Mouse (Mus musculus) neural tube, embryonic 11.5 days (tissue): Measurements from ENCODE around the gene Ece1. TPM values are rescaled to one million over a fixed set of nuclear protein-coding genes. Genes with fewer than 3 reads are reported as not detected.

Experiments used
- ATAC-seq: fragments of 200-750 bp; cut with Nextera tagmentation; 2 replicates; pipeline ENCODE4 v1.8.0; 2017; ENCODE audit warnings: moderate number of reproducible peaks, mild to moderate bottlenecking, moderate TSS enrichment, moderate library complexity; ENCODE audit not compliant: insufficient read depth, low FRiP score, low TSS enrichment
- DNase-seq: peaks from one replicate; pipeline ENCODE4 v3.0.0-alpha.2; 2015; ENCODE audit warnings: low spot score
- H3K27ac ChIP-seq: fragments of 300-500 bp; sonication (generic); 2 replicates; pipeline ENCODE4 v1.5.1; 2014; ENCODE audit warnings: low read depth, mild to moderate bottlenecking, low read length
- H3K27me3 ChIP-seq: fragments of 300-500 bp; sonication (generic); 2 replicates; pipeline ENCODE4 v1.6.1; 2014; ENCODE audit warnings: mild to moderate bottlenecking, low read length, mixed read lengths; ENCODE audit not compliant: control insufficient read depth, insufficient read depth
- H3K36me3 ChIP-seq: fragments of 300-500 bp; sonication (generic); 2 replicates; pipeline ENCODE4 v1.6.1; 2014; ENCODE audit warnings: mild to moderate bottlenecking, low read length, moderate library complexity, mixed read lengths; ENCODE audit not compliant: control insufficient read depth, insufficient read depth
- H3K4me1 ChIP-seq: fragments of 300-500 bp; sonication (generic); 2 replicates; pipeline ENCODE4 v1.6.1; 2014; ENCODE audit warnings: low read length, mixed read lengths; ENCODE audit not compliant: control insufficient read depth, insufficient read depth
- H3K4me2 ChIP-seq: fragments of 300-500 bp; sonication (generic); 2 replicates; pipeline ENCODE4 v1.6.1; 2014; ENCODE audit warnings: low read depth, mild to moderate bottlenecking, moderate library complexity
- H3K4me3 ChIP-seq: fragments of 300-500 bp; sonication (generic); 2 replicates; pipeline ENCODE4 v1.5.1; 2014; ENCODE audit warnings: low read depth, low read length
- H3K9ac ChIP-seq: fragments of 300-500 bp; sonication (generic); 2 replicates; pipeline ENCODE4 v1.6.1; 2014; ENCODE audit warnings: mild to moderate bottlenecking, low read length
- H3K9me3 ChIP-seq: fragments of 300-500 bp; sonication (generic); 2 replicates; pipeline ENCODE4 v1.6.1; 2016; ENCODE audit warnings: low read length; ENCODE audit not compliant: control insufficient read depth
- WGBS: fragments of 180-500 bp; shearing (Covaris S2); extraction: QIAGEN DNeasy Blood & Tissue Kit; methylation state at CpG from one replicate; pipeline ENCODE4 v1.1.7; 2014; 5-methylcytosine and 5-hydroxymethylcytosine counted together
- polyA plus RNA-seq: library from polyadenylated mRNA; unstranded; fragments of >200 nt; fragmentation: Nextera tagmentation; extraction: Ambion mirVana; gene quantifications from 2 replicates; pipeline ENCODE4 v1.2.1, GENCODE M21; 2014

The Ece1 gene
- polyA plus RNA-seq, 1 experiment from 2014 or later: 39.8 TPM

DNA sequence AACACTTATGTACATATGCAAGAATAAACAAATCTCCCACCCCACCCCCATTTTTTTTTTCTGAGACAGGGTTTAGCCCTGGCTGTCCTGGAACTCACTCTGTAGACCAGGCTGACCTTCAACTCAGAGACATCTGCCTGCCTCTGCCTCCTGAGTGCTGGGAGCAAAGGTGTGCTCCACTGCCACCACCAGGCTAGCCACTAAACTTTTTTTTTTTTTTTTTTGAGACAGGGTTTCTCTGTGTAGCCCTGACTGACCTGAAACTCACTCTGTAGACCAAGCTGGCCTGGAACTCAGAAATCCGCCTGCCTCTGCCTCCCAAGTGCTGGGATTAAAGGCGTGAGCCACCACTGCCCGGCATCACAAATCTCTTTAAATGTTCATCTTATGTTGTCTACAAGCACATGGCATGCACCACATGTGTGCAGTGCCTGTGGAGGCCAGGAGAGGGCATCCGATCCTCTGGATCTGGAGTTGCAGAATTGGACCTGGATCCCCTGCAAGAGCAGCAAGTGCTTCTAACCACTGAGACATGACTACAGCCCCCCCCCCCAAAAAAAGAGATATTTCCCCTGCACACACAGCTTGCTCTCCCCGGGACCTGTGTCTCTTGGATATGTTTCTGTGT, 48.5 kb downstream of the Ece1 start:
- Histone ChIP-seq H3K9me3 (no peaks in the 10 kb centered on the region), H3K36me3 (no peaks in the 10 kb centered on the region), H3K27me3 (no peaks in the 10 kb centered on the region), H3K9ac (no peak overlapping the region), H3K4me1 (peaks cover 9% of the 10 kb centered on the region), H3K27ac (no peak overlapping the region), H3K4me3 (no peak overlapping the region), H3K4me2 (no peak overlapping the region)
- 87% methylated on average over 5 of the region's 5 CpGs for WGBS
- DNase-seq (no peak), ATAC-seq (no peak)

DNA sequence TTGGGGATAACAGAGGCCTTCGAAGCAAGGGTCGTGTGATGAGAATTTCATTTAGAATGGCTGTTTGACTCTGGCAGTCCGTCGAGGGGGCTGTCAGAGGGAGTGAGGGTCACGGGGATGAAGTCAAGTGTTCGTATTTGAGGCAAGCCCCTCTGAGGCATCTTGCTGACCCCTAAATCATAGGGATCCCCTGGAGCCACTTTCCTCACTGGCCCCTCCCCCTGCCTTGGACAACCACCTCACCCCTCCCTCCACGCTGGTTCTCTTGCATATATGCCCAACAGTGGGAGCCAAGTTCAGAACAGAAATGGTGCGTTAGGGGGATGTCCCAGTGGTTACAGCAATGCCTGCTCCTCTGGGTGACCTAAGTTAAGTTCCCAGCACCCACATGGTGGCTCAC, 49.6 kb downstream of the Ece1 start:
- Histone ChIP-seq H3K9ac (no peak overlapping the region), H3K9me3 (no peaks in the 10 kb centered on the region), H3K27ac (no peak overlapping the region), H3K4me3 (no peak overlapping the region), H3K27me3 (no peaks in the 10 kb centered on the region), H3K4me2 (no peak overlapping the region), H3K36me3 (no peaks in the 10 kb centered on the region), H3K4me1 (peaks cover 9% of the 10 kb centered on the region)
- ATAC-seq: no peak
- no peak for DNase-seq
- whole genome bisulfite sequencing: 83% methylated on average over 8 of the region's 8 CpGs

DNA sequence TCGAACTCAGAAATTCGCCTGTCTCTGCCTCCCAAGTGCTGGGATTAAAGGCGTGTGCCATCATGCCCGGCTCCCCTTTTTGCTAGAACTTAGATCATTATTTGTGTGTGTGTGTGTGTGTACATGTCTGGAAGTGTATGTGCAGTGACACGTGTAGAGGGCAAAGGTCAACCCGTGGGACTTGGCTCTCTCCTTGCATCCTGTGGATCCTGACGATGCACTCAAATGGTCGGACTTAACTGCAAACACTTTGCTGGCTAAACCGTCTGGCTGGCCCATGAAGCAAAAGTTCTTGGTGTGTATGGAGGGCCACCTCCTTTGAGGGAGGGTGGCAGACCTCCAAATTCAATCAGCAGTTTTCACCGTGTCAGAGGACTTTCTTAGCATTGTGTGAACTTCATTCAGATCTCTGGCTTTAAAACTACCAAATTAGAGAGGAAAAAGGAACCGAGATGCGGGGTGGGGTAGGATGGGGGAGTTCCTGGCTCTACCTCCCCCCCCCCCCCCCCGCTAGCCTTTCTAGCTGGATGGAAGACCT, 50.8 kb downstream of the Ece1 start:
- ATAC-seq (no peak), DNase-seq (no peak)
- H3K4me1 ChIP-seq: peaks cover 9% of the 10 kb centered on the region
- H3K27me3 ChIP-seq: no peaks in the 10 kb centered on the region
- no peaks in the 10 kb centered on the region for H3K36me3 ChIP-seq
- 60% methylated on average over 12 of the region's 13 CpGs for WGBS
- H3K9ac ChIP-seq: peak overlapping the region; percentile 49; the same call in 1 of the 2 replicates
- peak overlapping the region; percentile 85 for H3K4me2 ChIP-seq
- H3K27ac ChIP-seq: no peak overlapping the region
- no peak overlapping the region for H3K4me3 ChIP-seq
- no peaks in the 10 kb centered on the region for H3K9me3 ChIP-seq

DNA sequence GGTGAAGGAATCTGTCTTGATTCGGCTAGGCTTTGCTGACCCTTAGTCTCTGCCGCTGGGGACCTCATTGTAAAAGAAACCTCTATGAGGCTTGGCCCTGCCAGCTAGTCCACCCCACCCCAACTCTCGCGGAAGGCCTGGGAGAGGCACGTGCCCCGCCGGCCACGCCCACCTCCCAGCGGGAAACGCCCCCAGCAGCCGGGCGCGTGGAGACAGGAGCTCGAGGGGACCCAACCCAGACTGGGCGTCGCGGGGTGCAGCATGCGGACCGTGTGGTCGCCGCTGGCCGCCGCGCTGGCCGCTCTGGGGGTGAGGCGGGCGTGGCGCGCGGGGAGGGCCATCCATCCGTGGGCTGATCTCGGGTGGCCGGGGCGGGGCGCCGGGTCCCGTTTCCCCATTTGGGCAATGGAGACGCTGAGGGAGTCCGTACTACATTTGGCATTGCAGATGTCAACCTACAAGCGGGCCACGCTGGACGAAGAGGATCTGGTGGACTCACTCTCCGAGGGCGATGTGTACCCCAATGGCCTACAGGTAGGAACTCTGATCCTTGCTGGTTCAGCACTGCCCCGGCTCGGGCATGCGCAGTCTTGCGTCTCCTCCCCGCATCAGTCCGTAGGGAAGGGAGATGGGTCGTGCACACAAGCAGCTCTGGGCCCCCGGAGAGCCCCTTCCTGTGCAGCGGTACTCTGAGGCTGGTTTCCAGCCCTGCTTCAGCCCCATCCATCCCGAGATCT, 51.5 kb downstream of the Ece1 start:
- H3K9ac ChIP-seq: peak overlapping the region; percentile 49
- ATAC-seq (peak; percentile 55; the same call in 1 of the 2 replicates), DNase-seq (peak; percentile 79)
- H3K4me3 ChIP-seq: peak overlapping the region; percentile 37
- H3K27me3 ChIP-seq: no peaks in the 10 kb centered on the region
- under 1% methylated on average over 51 of the region's 54 CpGs for WGBS
- H3K4me1 ChIP-seq: peaks cover 9% of the 10 kb centered on the region
- H3K36me3 ChIP-seq: no peaks in the 10 kb centered on the region
- no peak overlapping the region for H3K27ac ChIP-seq
- peak overlapping the region; percentile 85 for H3K4me2 ChIP-seq
- H3K9me3 ChIP-seq: no peaks in the 10 kb centered on the region

DNA sequence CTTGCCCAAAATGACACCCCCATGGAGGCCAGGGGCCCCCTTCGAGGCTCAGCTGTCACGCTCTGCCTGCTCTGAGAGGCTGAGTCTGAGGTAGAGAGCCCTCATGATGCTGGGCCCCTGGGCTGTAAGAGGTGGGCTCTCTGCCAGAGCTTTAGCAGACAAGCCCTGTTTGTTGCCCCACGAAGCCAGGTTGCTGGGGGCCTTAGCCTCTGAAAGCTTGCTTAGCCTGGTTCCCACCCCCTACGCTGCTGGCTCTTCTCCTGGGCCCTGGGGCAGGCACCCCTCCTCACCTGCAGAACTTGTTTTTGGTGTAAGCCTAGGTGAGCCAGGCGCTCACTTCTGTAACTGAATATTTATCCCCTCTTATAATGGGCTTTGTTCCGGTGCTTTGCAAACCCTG, 55.6 kb downstream of the Ece1 start:
- DNase-seq (no peak), ATAC-seq (no peak)
- 76% methylated on average over 6 of the region's 6 CpGs for WGBS
- H3K36me3 ChIP-seq: no peaks in the 10 kb centered on the region
- H3K4me1 ChIP-seq: peaks cover 18% of the 10 kb centered on the region
- H3K27ac ChIP-seq: no peak overlapping the region
- no peaks in the 10 kb centered on the region for H3K9me3 ChIP-seq
- no peaks in the 10 kb centered on the region for H3K27me3 ChIP-seq
- no peak overlapping the region for H3K4me2 ChIP-seq
- no peak overlapping the region for H3K9ac ChIP-seq
- H3K4me3 ChIP-seq: no peak overlapping the region

DNA sequence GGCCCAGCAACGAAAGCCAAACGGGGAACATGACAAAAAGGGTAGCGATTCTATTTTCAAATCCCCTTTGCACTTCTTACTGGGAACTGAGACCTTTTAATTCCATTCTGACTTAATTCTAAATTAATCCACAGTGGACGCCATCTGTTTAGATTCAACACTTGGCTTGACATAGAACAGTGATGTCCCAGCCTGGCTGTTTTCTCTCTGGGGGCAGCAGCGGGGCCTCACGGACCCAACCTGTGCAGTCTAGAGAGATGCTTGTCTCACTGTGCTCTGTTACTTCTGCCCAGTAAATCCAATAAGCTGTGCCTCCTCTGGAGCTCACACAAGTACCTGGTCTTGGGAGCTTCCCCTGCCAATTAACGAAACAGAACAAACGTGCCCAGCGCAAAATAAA, 56.5 kb downstream of the Ece1 start:
- H3K4me1 ChIP-seq: peaks cover 13% of the 10 kb centered on the region
- WGBS: 79% methylated on average over 9 of the region's 9 CpGs

DNA sequence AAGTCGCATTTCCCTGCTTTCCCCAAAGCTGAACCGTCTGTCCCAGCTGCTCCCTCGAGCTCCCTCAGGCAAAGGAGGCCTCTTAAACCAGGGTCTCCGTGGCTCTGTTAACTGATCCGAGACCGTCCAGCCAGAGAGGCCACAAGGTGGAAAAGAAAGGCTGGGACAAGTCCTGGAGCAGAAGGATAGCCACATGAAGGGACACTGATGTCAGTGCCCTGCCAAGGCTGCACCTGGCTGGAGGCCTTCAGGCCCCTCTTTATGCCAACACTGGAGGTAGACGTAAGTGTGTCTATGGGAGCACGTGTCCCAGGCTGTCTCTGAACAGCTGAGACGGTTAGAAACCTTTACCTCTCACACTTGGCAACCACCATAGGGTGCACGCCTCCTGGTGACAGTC, 57.1 kb downstream of the Ece1 start:
- Histone ChIP-seq H3K27me3 (no peaks in the 10 kb centered on the region), H3K27ac (no peak overlapping the region), H3K9me3 (no peaks in the 10 kb centered on the region), H3K4me1 (peaks cover 9% of the 10 kb centered on the region; the same call in 1 of the 2 replicates), H3K4me2 (no peak overlapping the region), H3K36me3 (no peaks in the 10 kb centered on the region; the same call in 1 of the 2 replicates), H3K9ac (no peak overlapping the region), H3K4me3 (no peak overlapping the region)
- no peak for ATAC-seq
- WGBS: 65% methylated on average over 10 of the region's 10 CpGs
- DNase-seq: no peak

More for the DNA sequence above, 56.5 kb downstream of the Ece1 start:
- H3K4me2 ChIP-seq: no peak overlapping the region
- no peak overlapping the region for H3K27ac ChIP-seq
- no peaks in the 10 kb centered on the region for H3K27me3 ChIP-seq
- H3K4me3 ChIP-seq: no peak overlapping the region
- no peaks in the 10 kb centered on the region; the same call in 1 of the 2 replicates for H3K36me3 ChIP-seq
- DNase-seq (no peak), ATAC-seq (no peak)
- H3K9me3 ChIP-seq: no peaks in the 10 kb centered on the region
- H3K9ac ChIP-seq: no peak overlapping the region

DNA sequence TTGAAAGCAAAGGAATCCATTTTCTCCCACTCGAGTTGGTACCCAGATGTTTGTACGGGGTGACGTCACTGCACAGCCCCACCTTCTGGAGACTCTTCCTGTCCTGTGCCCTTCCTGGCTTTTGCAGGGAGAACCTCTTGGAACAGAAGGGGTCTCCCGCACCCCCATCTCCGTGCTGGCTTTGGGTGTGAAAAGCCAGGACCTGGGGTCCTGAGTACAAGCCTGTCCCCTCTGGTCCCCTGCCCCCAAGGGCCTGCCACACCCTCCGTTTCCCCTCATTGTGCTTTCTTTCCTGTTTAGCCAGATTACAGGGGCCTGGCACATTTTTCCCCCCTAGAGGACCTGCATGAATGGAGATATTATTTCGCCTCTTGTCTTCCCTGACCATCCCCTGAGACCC, 58.0 kb downstream of the Ece1 start:
- no peak overlapping the region for H3K4me3 ChIP-seq
- DNase-seq (no peak), ATAC-seq (no peak)
- 0 out of 2 replicates have a peak overlapping the region, but pooled peaks have one; percentile 35 for H3K27ac ChIP-seq
- H3K9ac ChIP-seq: no peak overlapping the region
- H3K9me3 ChIP-seq: no peaks in the 10 kb centered on the region
- H3K36me3 ChIP-seq: no peaks in the 10 kb centered on the region; the same call in 1 of the 2 replicates
- WGBS: 48% methylated on average over 7 of the region's 7 CpGs
- 0 out of 2 replicates have a peak overlapping the region, but pooled peaks have one; percentile 4 for H3K4me2 ChIP-seq
- H3K27me3 ChIP-seq: no peaks in the 10 kb centered on the region
- peaks cover 9% of the 10 kb centered on the region; the same call in 1 of the 2 replicates for H3K4me1 ChIP-seq
